In the genomic region with DNA sequence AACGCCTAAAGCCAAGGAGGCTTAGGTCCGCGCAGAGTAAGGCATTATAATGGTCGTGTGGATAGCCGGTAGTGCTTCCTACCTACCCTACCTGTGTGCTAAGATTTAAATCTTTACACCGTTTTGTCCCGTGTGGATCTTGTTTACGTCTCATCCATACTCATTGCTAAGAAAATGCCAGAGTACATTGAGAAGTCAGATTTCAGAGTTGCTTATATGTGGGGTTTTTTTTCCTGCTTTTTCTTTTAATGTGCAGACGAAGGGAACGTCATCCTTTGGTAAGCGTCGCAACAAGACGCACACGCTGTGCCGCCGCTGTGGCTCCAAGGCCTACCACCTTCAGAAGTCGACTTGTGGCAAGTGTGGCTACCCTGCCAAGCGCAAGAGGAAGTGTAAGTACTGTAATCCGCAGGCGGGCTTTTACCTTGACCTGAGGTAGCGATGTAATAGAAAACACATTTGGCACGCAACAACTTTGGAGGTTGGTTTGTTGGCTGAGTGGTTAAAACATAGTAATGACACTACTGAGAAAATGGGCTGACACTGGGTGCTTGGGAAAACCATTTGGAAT, we compare ENCODE assay signal across 8 mouse cellular contexts. TPM values are rescaled to one million over a fixed set of nuclear protein-coding genes. Genes with fewer than 3 reads are reported as not detected.
A peak's percentile ranks its signal among the peaks of the same experiment; 100 is the strongest.
DNase-seq lines count a peak whose midpoint lies in the region; ATAC-seq and TF ChIP-seq lines count a peak whose summit lies in the region.

No protein-coding gene starts in this region.

- H3K4me2 ChIP-seq in kidney, embryonic 14.5 days (replicated peaks; ENCODE audit: low read depth, low read length): peak overlapping the region; percentile 82
- peak overlapping the region; percentile 78 for H3K4me2 ChIP-seq in midbrain, embryonic 15.5 days

- peaks cover 6% of the 10 kb centered on the region for H3K4me1 ChIP-seq in thymus, adult 2 months (replicated peaks; ENCODE audit: control insufficient read depth, insufficient read depth, low read length)
- H3K4me1 ChIP-seq in kidney, embryonic 14.5 days (ENCODE audit: control insufficient read depth, insufficient read depth, low read length): peaks cover 18% of the 10 kb centered on the region; the same call in 1 of the 2 replicates
- H3K4me1 ChIP-seq in midbrain, embryonic 15.5 days: peaks cover 26% of the 10 kb centered on the region

- no peak for TF ChIP-seq CTCF in thymus, adult 2 months (IDR thresholded peaks at IDR 0.05; ENCODE audit: borderline replicate concordance, control insufficient read depth, extremely low read depth, insufficient read depth, low read length, poor library complexity)

- DNase-seq in adrenal gland, adult (ENCODE audit: inconsistent age in 2 of 2, low spot score in 1 of 2): peak; percentile 37 to 81
- no peak for DNase-seq in adrenal gland, postnatal 25 days
- DNase-seq in thymus, adult 2 months: peak; percentile 16
- no peak for DNase-seq in thymus, postnatal 10 days (ENCODE audit: low spot score in 2 of 2)
- DNase-seq in left cerebral cortex, postnatal 36 days (ENCODE audit: low spot score in 2 of 2): no peak
- no peak for DNase-seq in ovary, adult 18-20 months (ENCODE audit: low spot score)

- no peak; the same call in 1 of the 2 replicates for ATAC-seq in kidney, embryonic 14.5 days (ENCODE audit: low FRiP score, low TSS enrichment)
- no peak; the same call in 1 of the 2 replicates for ATAC-seq in midbrain, embryonic 15.5 days (replicated peaks)

- peak overlapping the region; percentile 92 for H3K9ac ChIP-seq in kidney, embryonic 14.5 days (ENCODE audit: low read depth, low read length)
- H3K9ac ChIP-seq in midbrain, embryonic 15.5 days: peak overlapping the region; percentile 73

- TF ChIP-seq POLR2A in thymus, adult 2 months (IDR thresholded peaks at IDR 0.05; ENCODE audit: control insufficient read depth, extremely low read depth, insufficient read depth, low read length, poor library complexity): no peak

- H3K9me3 ChIP-seq in kidney, embryonic 14.5 days (ENCODE audit: control insufficient read depth, low read length): no peaks in the 10 kb centered on the region
- no peaks in the 10 kb centered on the region for H3K9me3 ChIP-seq in midbrain, embryonic 15.5 days

- intact Hi-C loops in left cerebral cortex, postnatal 36 days (cut with DNase I): loop anchor here (2.0 to 5.0 kb wide), 2 partner anchors 26 to 70 kb away; a partner anchor contains a TSS

- WGBS in thymus, adult 2 months: under 1% methylated on average over 22 of the region's 22 CpGs
- 2% methylated on average over 22 of the region's 22 CpGs for WGBS in kidney, embryonic 14.5 days
- WGBS in midbrain, embryonic 15.5 days: 3% methylated on average over 22 of the region's 22 CpGs

- H3K4me3 ChIP-seq in thymus, adult 2 months (ENCODE audit: control insufficient read depth, insufficient read depth, low read length): peak overlapping the region; percentile 80
- H3K4me3 ChIP-seq in kidney, embryonic 14.5 days (ENCODE audit: low read length): peak overlapping the region; percentile 84
- H3K4me3 ChIP-seq in midbrain, embryonic 15.5 days: peak overlapping the region; percentile 74

- peak overlapping the region; percentile 43 for H3K27ac ChIP-seq in thymus, adult 2 months (ENCODE audit: control insufficient read depth, insufficient read depth, low read length)
- peak overlapping the region; percentile 79; the same call in 1 of the 2 replicates for H3K27ac ChIP-seq in kidney, embryonic 14.5 days (ENCODE audit: low read depth, low read length)
- peak overlapping the region; percentile 86 for H3K27ac ChIP-seq in midbrain, embryonic 15.5 days

- peaks cover 46% of the 10 kb centered on the region for H3K36me3 ChIP-seq in thymus, adult 2 months (ENCODE audit: control insufficient read depth, insufficient read depth, low read length)
- H3K36me3 ChIP-seq in kidney, embryonic 14.5 days (ENCODE audit: control insufficient read depth, insufficient read depth, low read length): peaks cover 48% of the 10 kb centered on the region
- H3K36me3 ChIP-seq in midbrain, embryonic 15.5 days (replicated peaks): peaks cover 33% of the 10 kb centered on the region

- H3K27me3 ChIP-seq in thymus, adult 2 months (ENCODE audit: control insufficient read depth, insufficient read depth, low read length): no peaks in the 10 kb centered on the region
- H3K27me3 ChIP-seq in kidney, embryonic 14.5 days (ENCODE audit: control insufficient read depth, insufficient read depth, low read length): no peaks in the 10 kb centered on the region
- no peaks in the 10 kb centered on the region for H3K27me3 ChIP-seq in midbrain, embryonic 15.5 days (replicated peaks)

RNA-seq across cellular contexts. Expression of a gene that starts 0.7 kb away (rescaled TPM):
- total RNA-seq in adrenal gland, postnatal 25 days (2021): 360 and 420 TPM in 2 replicates
- polyA plus RNA-seq in thymus, adult 2 months (2012; rRNA removed): 718 and 831 TPM in 2 replicates
- 702 and 990 TPM in 2 replicates for polyA plus RNA-seq in kidney, embryonic 14.5 days (2014; fragmentation: Nextera tagmentation; extraction: Ambion mirVana)
- 261 and 286 TPM in 2 replicates for polyA plus RNA-seq in midbrain, embryonic 15.5 days (2015; fragmentation: Nextera tagmentation; extraction: Ambion mirVana)
- 100 to 1,000 TPM; 257 to 266 TPM for total RNA-seq in left cerebral cortex, postnatal 36 days (2021)

RNA-seq across cellular contexts. Expression of a gene that starts 8.8 kb away (rescaled TPM):
- total RNA-seq in adrenal gland, postnatal 25 days (2021): 7.9 and 11.4 TPM in 2 replicates
- 4.1 and 4.3 TPM in 2 replicates for polyA plus RNA-seq in thymus, adult 2 months (2012; rRNA removed)
- 1.3 and 1.7 TPM in 2 replicates for polyA plus RNA-seq in kidney, embryonic 14.5 days (2014; fragmentation: Nextera tagmentation; extraction: Ambion mirVana)
- 0.32 and 0.39 TPM in 2 replicates for polyA plus RNA-seq in midbrain, embryonic 15.5 days (2015; fragmentation: Nextera tagmentation; extraction: Ambion mirVana)
- total RNA-seq in left cerebral cortex, postnatal 36 days (2021): 1 to 10 TPM; 1.4 to 1.5 TPM

RNA-seq across cellular contexts. Expression of a gene that starts 26.5 kb away (rescaled TPM):
- total RNA-seq in adrenal gland, postnatal 25 days (2021): 35.7 and 42.2 TPM in 2 replicates
- 3.9 and 4.7 TPM in 2 replicates for polyA plus RNA-seq in thymus, adult 2 months (2012; rRNA removed)
- polyA plus RNA-seq in kidney, embryonic 14.5 days (2014; fragmentation: Nextera tagmentation; extraction: Ambion mirVana): 19.6 and 26.1 TPM in 2 replicates
- polyA plus RNA-seq in midbrain, embryonic 15.5 days (2015; fragmentation: Nextera tagmentation; extraction: Ambion mirVana): 13.3 and 14.8 TPM in 2 replicates
- total RNA-seq in left cerebral cortex, postnatal 36 days (2021): 10 to 100 TPM; 18.9 to 20.5 TPM

RNA-seq across cellular contexts. Expression of a gene that starts 53.6 kb away (rescaled TPM):
- total RNA-seq in adrenal gland, postnatal 25 days (2021): 9.4 and 9.5 TPM in 2 replicates
- polyA plus RNA-seq in thymus, adult 2 months (2012; rRNA removed): 0.45 and 0.77 TPM in 2 replicates
- polyA plus RNA-seq in kidney, embryonic 14.5 days (2014; fragmentation: Nextera tagmentation; extraction: Ambion mirVana): 0.09 TPM in 2 replicates
- 0.06 and 0.12 TPM in 2 replicates for polyA plus RNA-seq in midbrain, embryonic 15.5 days (2015; fragmentation: Nextera tagmentation; extraction: Ambion mirVana)
- total RNA-seq in left cerebral cortex, postnatal 36 days (2021): 1 to 10 TPM in 1 of 2 experiments, under 1 TPM in 1; 0.86 to 1.2 TPM

Comparison
In these comparisons a context has a peak if more than half of its experiments do, and no peak if none do; other contexts are left out.
1. DNase-seq: peak in adrenal gland, adult (2 of 2) and thymus, adult 2 months (single experiment); none in adrenal gland, postnatal 25 days (single experiment), thymus, postnatal 10 days (0 of 2), left cerebral cortex, postnatal 36 days (0 of 2) and ovary, adult 18-20 months (single experiment).
2. Peak in every context shown above with its lines, with median percentiles within 50 percentile points of each other: H3K27ac ChIP-seq and H3K4me3 ChIP-seq.